Mouse (Mus musculus) embryo, embryonic 11.5 days (tissue): ENCODE measurements around the gene Cyp21a1.
A peak's percentile ranks its signal among the peaks of the same experiment; 100 is the strongest.
"Not testable (repeated sequence)": the region's sequence is repeated elsewhere in the genome, so short reads cannot be mapped to it uniquely, and the experiment has no call there.

Source experiments
- DNase-seq: peaks from one replicate; pipeline ENCODE4 v3.0.0-alpha.2; 2012; ENCODE audit warnings: low read depth, low spot score

The Cyp21a1 gene

DNA sequence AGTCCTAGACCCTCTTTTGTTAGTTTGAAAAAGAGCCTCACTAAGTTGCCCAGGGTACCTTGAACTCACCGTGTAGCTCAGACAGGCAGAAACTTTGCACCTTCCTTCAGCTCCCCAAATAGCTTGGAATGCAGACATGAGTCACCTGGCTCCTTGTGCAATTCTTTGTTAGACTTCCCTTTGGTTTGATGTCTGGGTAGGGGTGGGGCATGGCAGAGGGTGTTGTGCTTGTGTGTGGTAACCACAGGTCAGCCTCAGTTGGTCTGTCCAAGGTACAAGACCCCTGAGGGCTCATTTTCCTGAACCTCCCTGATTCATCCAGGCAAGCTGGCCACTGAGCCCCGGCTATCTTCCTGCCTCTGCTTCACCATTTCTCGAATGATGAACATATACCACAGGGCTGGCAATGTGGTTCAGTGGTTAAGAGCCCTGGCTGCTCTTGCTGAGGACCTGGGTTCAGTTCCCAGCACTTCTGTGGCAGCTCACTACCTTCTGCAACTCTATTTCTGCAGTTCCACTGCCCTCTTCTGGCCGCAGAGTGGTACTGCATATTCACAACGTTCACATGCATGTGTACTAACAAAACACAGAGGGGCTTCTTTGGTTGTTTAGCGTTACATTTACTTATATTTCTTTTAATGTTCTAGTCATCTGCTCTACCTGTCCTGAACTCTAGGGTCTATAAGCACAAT is 656 bp upstream of the Cyp21a1 start:
- DNase-seq, result no peak

DNA sequence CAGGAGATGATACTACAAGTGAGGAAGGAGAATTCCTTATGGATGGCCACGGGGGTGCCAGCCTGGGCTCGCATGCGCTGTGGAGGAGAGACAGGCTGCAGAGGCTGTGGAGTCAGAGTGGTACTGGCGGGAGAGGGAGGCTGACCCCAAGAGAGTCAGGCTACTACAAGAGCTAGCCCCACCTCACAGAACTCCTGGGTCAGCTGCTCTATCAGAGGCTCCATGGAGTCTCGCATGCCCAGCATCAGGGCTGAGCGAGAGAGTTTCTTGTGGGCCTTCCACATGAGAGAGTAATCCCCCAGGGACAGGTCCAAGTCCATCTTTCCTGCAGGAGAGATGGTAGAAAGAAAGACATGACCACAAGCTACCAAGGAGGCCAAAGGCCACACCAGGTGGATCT is 994 bp downstream of the Cyp21a1 start:
- DNase-seq, result not testable (repeated sequence)

DNA sequence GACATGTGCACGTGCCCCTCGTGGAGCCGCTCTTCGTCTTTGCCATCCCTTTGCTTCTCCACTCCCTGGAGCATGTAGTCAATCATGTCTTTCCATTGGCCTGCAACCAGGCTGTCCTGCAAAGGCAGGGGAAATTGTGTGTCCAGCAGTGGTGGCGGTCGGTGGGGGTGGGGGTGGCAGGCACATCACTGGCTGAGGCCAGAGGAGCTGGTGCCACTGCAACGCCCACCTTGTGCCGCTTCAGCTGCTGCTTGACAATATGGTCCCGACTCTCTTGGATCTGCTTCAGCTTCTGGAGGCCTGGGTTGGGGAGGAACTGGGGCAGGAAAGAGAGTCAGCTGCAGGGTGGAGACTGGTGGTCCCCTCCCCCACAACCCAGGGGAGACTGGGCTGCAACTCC is 1.6 kb downstream of the Cyp21a1 start:
- DNase-seq, result not testable (repeated sequence)

DNA sequence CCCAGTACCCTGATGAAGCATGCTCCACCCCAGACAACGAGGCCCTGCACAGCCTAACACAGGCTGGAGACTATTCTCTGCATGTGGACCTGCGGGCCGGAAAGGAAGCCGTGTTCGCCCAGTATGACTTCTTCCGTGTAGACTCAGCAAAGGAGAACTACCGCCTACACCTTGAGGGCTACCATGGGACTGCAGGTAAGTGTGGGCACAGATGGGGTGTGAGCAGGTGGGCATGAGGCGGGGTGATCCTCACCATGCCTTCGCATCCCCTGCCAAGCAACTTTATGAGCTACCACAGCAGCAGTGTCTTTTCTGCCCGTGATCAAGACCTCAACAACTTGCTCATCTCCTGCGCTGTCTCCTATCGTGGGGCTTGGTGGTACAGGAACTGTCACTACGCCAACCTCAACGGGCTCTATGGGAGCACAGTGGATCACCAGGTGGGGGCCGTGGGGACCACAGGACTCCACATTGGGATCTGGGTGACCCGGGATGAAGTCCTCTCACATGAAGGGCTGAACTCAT is 3.5 kb downstream of the Cyp21a1 start:
- not testable (repeated sequence) for DNase-seq

DNA sequence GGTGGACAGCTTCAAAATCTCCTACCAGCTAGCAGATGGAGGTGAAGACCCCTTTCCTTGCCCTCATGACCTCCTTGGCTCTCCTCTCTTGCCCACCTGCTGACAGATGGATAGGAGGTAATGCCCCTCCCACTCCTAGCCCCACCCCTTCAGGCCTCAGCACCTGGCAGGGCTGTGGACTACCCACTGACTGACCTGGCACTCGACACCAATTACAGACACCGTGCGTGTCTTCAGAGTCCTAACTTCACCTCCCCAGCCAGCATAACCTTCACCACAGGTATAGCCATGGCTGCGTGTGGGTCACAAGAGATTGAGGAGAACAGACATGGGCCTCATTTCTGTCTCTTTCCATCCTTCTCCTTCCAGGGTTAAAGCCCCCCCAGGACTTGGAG is 4.8 kb downstream of the Cyp21a1 start:
- DNase-seq, result no peak

DNA sequence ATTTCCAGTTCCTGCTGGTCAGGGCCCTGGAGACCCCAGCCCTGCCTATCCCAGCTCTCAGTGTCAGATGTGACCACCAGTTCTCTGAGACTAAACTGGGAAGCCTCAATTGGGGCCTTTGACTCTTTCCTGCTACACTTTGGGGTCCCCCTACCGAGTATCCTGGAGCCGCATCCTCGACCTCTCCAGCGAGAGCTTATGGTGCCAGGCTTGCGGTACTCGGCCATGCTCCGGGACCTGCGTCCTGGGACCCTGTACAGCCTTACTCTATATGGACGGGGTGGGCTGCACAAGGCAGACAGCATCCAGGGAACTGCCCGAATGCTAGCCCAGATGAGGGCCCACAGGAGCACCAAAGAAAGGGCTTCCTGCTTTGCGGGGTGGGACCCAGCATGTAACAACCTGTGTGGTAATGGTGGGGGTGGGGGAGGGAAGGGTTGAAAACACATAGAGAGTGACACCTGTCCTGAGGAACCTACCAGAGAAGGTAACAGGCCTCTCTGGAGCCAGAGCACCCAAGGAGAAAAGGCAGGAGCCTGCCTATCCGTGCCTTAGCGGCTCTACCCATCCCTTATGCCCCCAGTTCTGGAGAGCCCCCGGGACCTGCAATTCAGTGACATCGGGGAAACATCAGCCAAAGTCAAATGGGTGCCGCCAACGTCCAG is 5.4 kb downstream of the Cyp21a1 start:
- DNase-seq, result no peak

DNA sequence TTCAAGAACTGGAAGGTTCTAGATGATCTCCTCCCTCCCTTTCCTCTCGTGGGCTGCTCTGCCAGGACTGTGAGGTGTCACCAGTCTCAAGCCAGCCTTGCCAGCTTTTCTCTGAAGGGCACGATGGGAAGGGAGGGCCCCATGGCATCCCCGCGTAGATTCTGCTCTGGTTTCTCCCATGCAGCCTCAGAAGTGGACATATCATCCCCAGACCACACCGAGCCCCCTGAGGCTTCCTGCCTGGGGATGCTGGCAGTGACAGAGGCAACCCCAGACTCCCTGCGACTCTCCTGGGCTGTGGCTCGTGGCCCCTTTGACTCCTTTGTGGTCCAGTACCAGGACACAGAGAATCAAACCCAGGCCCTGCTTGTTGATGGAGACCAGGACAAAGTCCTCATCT is 6.3 kb downstream of the Cyp21a1 start:
- DNase-seq, result not testable (repeated sequence)

DNA sequence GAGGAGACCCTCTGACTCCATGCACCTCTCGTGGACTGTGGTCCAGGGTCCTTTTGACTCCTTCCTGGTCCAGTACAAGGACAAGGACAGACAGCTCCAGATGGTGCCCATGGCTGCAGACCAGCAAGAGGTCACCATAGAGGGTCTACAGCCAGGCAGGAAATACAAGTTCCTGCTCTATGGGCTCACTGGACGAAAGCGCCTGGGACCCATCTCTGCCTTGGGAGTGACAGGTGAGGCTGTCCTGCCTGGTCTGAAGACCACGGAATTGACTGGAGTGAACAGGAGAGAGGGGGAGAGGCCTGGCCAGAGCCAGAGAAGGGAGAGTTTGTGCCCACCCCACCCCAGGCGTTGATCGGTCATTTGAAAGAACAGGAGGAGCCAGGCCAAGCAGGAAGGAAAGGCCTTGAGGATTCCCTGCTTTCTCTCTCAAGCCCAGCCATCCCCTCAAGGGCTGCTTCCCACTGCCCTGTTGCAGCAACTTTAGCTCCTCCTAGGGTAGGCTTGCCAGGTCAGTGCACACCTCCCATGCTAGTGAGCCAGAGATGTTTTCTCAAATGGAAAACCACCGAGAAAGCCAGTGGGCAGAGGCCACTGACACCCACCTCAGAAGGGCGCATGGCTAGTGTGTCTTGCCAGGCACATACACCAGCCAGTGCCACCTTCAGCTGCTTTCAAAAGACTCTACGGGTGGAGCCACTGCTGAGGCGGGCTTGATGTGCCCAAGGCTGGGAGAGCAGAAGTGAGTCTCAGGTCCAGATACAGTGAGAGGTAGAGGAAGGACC is 7.0 kb downstream of the Cyp21a1 start:
- not testable (repeated sequence) for DNase-seq

DNA sequence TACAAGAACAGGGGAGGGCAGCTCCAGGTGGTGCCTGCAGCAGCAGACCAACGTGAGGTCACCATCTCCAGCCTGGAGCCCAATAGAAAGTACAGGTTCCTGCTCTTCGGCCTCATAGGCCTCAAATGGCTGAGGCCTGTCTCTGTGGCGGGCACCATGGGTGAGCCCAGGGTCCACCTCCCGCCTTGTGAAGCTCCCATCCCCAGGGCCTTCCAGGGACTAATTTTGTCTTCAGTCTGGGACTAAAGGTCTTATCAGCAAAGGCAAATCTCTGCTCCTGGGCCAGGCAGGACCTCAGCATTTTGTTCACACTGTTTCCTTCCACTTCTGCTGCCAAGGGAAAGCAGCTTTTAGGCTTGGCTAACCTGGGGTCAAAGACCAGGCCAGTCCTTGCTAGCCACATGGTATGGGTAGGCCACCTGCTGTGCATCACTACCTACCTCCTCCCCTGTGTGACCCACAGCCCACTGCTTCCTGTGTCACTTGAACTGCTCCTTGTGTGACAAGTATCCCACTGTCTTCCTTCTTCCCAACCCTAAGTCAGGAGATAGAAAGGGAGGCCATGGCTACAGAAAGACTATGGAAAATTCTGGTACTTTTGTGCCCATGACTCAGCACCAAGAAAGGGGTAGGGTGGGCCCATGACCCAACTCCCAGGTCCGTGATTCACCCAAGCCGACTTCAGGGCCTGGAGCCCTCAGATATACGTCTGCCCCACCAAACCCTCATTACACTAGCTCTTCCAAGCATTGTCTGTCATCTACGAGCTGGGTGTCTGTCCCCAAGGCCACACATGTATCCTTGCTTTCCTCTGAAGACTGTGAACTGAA is 7.8 kb downstream of the Cyp21a1 start:
- DNase-seq, result no peak

DNA sequence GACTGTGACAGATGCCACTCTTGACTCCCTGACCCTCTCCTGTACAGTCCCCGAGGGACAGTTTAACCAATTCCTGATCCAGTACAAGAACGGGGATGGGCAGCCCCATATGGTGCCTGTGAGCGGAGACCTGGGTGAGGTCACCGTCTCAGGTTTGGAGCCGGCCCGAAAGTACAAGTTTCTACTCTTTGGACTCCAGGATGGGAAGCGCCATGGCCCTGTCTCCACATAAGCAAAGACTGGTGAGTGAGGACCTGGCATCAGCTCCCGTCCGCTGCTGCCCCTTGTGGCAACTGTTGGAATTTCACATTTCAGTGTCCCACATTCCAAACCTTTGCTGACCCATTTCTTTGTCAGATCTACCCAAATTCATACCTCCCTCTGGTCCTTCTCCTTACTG is 8.7 kb downstream of the Cyp21a1 start:
- peak; percentile 9 for DNase-seq

DNA sequence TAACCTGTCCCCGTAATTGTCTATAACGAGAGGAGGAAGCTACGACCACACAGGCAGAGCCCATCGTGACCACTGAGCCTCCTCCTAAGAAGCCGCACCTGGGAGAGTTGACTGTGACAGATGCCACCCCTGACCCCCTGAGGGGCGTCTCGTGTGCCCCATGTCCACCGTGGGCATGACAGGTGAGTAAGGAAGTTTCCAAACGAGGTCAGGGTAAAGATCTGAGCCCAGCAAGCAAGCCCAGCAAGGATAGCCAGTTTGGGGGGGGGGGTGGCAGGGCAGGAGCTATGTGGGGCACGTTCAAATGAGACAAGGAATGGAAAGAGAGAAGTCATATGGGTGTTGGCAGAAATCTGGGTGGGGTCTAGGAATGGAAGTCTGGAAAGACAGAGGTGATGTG is 9.3 kb downstream of the Cyp21a1 start:
- DNase-seq, result no peak

DNA sequence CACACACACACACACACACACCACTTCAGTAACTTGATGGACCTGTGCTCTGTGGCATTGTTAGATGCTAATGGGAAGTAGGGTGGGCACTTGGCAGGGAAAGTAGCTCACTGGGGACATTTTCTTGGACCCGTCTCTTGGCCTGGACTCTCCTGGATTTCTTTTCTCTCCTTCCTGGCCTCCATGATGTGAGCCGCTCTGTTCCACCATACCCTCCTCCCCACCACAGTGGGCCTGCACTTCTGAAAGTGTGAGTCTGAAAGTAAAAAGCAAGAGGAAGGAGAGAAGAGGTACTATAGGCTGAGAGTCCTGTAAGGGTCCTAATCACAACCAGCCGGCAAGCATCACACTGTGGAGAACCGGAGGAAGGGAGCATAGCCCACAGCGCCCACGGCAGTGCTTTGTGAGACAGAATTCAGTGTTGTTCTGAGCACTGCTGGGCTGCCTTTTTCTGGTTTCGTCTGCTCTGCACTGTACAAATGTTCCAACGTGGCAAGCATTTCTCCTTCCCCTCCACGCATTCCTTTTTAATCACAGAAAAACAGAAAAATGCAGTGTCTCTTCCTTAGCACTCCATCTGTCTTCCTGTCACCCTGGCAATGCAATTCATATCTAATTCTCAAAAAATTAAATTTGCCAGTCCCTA is 26.6 kb downstream of the Cyp21a1 start:
- no peak for DNase-seq

DNA sequence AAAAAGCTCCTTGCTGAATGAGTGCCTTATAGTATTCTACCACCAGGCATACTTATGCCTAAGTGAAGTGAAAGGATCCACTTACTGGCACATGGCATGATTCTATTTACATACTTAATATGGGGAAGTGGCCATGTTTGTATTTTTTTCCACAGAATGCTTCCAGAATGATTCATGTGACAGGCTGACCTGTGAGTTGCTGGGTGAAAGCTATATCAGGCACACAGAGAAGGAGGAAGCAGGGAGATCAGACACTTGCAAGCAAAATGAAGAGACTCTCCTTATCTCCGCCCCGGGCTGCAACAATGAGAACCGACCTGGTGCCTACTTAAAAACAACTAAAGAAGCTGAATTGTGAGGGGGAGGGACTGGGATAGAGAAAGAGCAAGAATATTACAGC is 42.9 kb downstream of the Cyp21a1 start:
- DNase-seq, result no peak
